Mouse (Mus musculus): ENCODE measurements around the gene Pofut1.

- no peak for TF ChIP-seq CTCF (conservative IDR thresholded peaks at IDR 0.05; ENCODE audit: insufficient read depth, insufficient read length, low read depth, low read length)
- TF ChIP-seq POLR2A (IDR thresholded peaks at IDR 0.05; ENCODE audit: low read depth, low read length) = no peak
These were observed 77.8 kb downstream of the Pofut1 start for GRCm38 (mm10) chr2:153319036-153319643.

All from kidney, adult 2 months (tissue).